10 mouse cellular contexts compared by ENCODE assay signal in the genomic region with DNA sequence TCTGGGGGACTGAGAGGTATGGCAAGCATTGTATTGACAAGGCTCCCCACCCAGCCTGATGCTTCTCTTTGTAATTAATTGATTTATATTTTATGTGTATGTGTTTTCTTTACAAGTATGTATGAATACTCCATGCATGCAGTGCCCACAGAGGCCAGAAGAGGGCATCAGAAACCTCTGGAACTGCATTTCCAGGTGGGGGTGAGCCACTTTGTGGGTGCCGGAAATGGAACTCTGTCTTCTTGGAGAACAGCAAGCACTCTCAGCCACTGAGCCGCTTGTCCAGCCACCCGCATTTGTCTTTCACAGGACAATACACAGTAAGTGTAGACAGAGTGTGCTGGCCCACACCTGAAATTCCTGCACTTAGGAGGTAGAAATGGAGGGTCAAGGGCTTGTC. TPM values are rescaled to one million over a fixed set of nuclear protein-coding genes. Genes with fewer than 3 reads are reported as not detected.
DNase-seq lines count a peak whose midpoint lies in the region; ATAC-seq and TF ChIP-seq lines count a peak whose summit lies in the region.
"Had no signal": no experiment of that assay in that cellular context is flagged by ENCODE, and none has a peak within 500 bp of the region (broad histone marks: within the 10 kb centered on the region; RNA-seq: fewer than 3 reads in every experiment).

No protein-coding gene starts in this region.

- peak; percentile 42 for DNase-seq in kidney, adult 9 months
- DNase-seq in G1E (ENCODE audit: low spot score) = no peak
- peak; percentile 37 for DNase-seq in brain, adult 2 months (ENCODE audit: low read depth, low spot score)
- DNase-seq in frontal cortex, postnatal 36 days (ENCODE audit: low spot score in 2 of 2) = peak; percentile 21 to 50
- peak; percentile 69 for DNase-seq in lung, embryonic 14.5 days
- DNase-seq in spleen, postnatal 36 days (ENCODE audit: low spot score in 2 of 2) = peak; percentile 19 to 55
- DNase-seq in ovary, postnatal 14 days (ENCODE audit: low spot score) = no peak

- H3K36me3 ChIP-seq in kidney, embryonic 14.5 days (ENCODE audit: control insufficient read depth, insufficient read depth, low read length) = peaks cover 42% of the 10 kb centered on the region
- peaks cover 83% of the 10 kb centered on the region for H3K36me3 ChIP-seq in G1E (replicated peaks)
- H3K36me3 ChIP-seq in lung, embryonic 14.5 days (ENCODE audit: insufficient read depth) = peaks cover 59% of the 10 kb centered on the region

- no peaks in the 10 kb centered on the region for H3K4me1 ChIP-seq in kidney, embryonic 14.5 days (ENCODE audit: control insufficient read depth, insufficient read depth, low read length)
- peaks cover 5% of the 10 kb centered on the region; the same call in 1 of the 2 replicates for H3K4me1 ChIP-seq in G1E (ENCODE audit: insufficient read depth, low read depth, low read length)
- H3K4me1 ChIP-seq in lung, embryonic 14.5 days (ENCODE audit: insufficient read depth) = no peaks in the 10 kb centered on the region

- TF ChIP-seq CTCF in G1E (IDR thresholded peaks at IDR 0.05; ENCODE audit: low read depth, low read length) = peak; percentile 48; the same call in 1 of the 2 replicates
- peak; percentile 64 for TF ChIP-seq CTCF in lung, embryonic 14.5 days (IDR thresholded peaks at IDR 0.05; ENCODE audit: low read depth)

- no peak for ATAC-seq in kidney, embryonic 14.5 days (ENCODE audit: low FRiP score, low TSS enrichment)
- ATAC-seq in G1E (ENCODE audit: extremely low read depth, insufficient number of reproducible peaks, low FRiP score, poor library complexity, severe bottlenecking) = no peak
- no peak for ATAC-seq in lung, embryonic 14.5 days (ENCODE audit: insufficient read depth)

- H3K27ac ChIP-seq in kidney, embryonic 14.5 days (ENCODE audit: low read depth, low read length) = no peak overlapping the region
- no peak overlapping the region for H3K27ac ChIP-seq in lung, embryonic 14.5 days (ENCODE audit: low read depth)
- H3K27ac ChIP-seq: macrophage had no signal

- no peak overlapping the region for H3K4me3 ChIP-seq in kidney, embryonic 14.5 days (ENCODE audit: low read length)
- H3K4me3 ChIP-seq in G1E (ENCODE audit: low read depth, low read length) = no peak overlapping the region
- H3K4me3 ChIP-seq in lung, embryonic 14.5 days (ENCODE audit: low read depth, low read length) = no peak overlapping the region

- H3K9me3 ChIP-seq in kidney, embryonic 14.5 days (ENCODE audit: control insufficient read depth, low read length) = no peaks in the 10 kb centered on the region
- H3K9me3 ChIP-seq in G1E (replicated peaks) = no peaks in the 10 kb centered on the region
- no peaks in the 10 kb centered on the region for H3K9me3 ChIP-seq in lung, embryonic 14.5 days (ENCODE audit: low read depth, low read length)

- no peaks in the 10 kb centered on the region for H3K27me3 ChIP-seq in kidney, embryonic 14.5 days (ENCODE audit: control insufficient read depth, insufficient read depth, low read length)
- no peaks in the 10 kb centered on the region for H3K27me3 ChIP-seq in G1E (ENCODE audit: insufficient read depth, low read length)
- no peaks in the 10 kb centered on the region for H3K27me3 ChIP-seq in lung, embryonic 14.5 days (ENCODE audit: insufficient read depth, low read length)

- H3K4me2 ChIP-seq in kidney, embryonic 14.5 days (replicated peaks; ENCODE audit: low read depth, low read length) = no peak overlapping the region
- H3K4me2 ChIP-seq in lung, embryonic 14.5 days = no peak overlapping the region

- 82% methylated on average over 3 of the region's 3 CpGs for WGBS in kidney, embryonic 14.5 days
- 75% methylated on average over 3 of the region's 3 CpGs for WGBS in lung, embryonic 14.5 days

- no peak overlapping the region for H3K9ac ChIP-seq in kidney, embryonic 14.5 days (ENCODE audit: low read depth, low read length)
- H3K9ac ChIP-seq in lung, embryonic 14.5 days = no peak overlapping the region

RNA-seq across cellular contexts. Expression of a gene that starts 24.9 kb away (rescaled TPM):
- 13.1 and 18.4 TPM in 2 replicates for polyA plus RNA-seq in kidney, embryonic 14.5 days (2014; fragmentation: Nextera tagmentation; extraction: Ambion mirVana)
- total RNA-seq in G1E (2014; fragmentation: Nextera tagmentation) (18.5 and 26.8 TPM in 2 replicates), G1E (2017) (7.4 TPM in 2 replicates)
- polyA plus RNA-seq in G1E (2012) = 1.4 and 1.6 TPM in 2 replicates
- 14.7 and 15.0 TPM in 2 replicates for polyA plus RNA-seq in lung, embryonic 14.5 days (2014; fragmentation: Nextera tagmentation; extraction: Ambion mirVana)

RNA-seq across cellular contexts. Expression of a gene that starts 28.5 kb away (rescaled TPM):
- polyA plus RNA-seq in kidney, embryonic 14.5 days (2014; fragmentation: Nextera tagmentation; extraction: Ambion mirVana) = 49.6 and 66.1 TPM in 2 replicates
- total RNA-seq in G1E (2014; fragmentation: Nextera tagmentation) (66.1 and 79.6 TPM in 2 replicates), G1E (2017) (62.5 and 63.9 TPM in 2 replicates)
- polyA plus RNA-seq in G1E (2012) = 56.6 and 58.0 TPM in 2 replicates
- polyA plus RNA-seq in lung, embryonic 14.5 days (2014; fragmentation: Nextera tagmentation; extraction: Ambion mirVana) = 56.8 and 60.6 TPM in 2 replicates

RNA-seq across cellular contexts. Expression of a gene that starts 28.5 kb away (rescaled TPM):
- polyA plus RNA-seq in kidney, embryonic 14.5 days (2014; fragmentation: Nextera tagmentation; extraction: Ambion mirVana) = 33.0 and 44.4 TPM in 2 replicates
- total RNA-seq in G1E (2014; fragmentation: Nextera tagmentation) = 38.5 and 42.3 TPM in 2 replicates
- total RNA-seq in G1E (2017) = 27.4 and 29.9 TPM in 2 replicates
- polyA plus RNA-seq in G1E (2012) = 12.2 and 15.6 TPM in 2 replicates
- 42.8 and 44.4 TPM in 2 replicates for polyA plus RNA-seq in lung, embryonic 14.5 days (2014; fragmentation: Nextera tagmentation; extraction: Ambion mirVana)

RNA-seq across cellular contexts. Expression of a gene that starts 50.4 kb away (rescaled TPM):
- not detected in 2 replicates for polyA plus RNA-seq in kidney, embryonic 14.5 days (2014; fragmentation: Nextera tagmentation; extraction: Ambion mirVana)
- total RNA-seq in G1E (2014; fragmentation: Nextera tagmentation) = not detected in 2 replicates
- 0.12 and 0.16 TPM in 2 replicates for total RNA-seq in G1E (2017)
- not detected in 2 replicates for polyA plus RNA-seq in G1E (2012)
- polyA plus RNA-seq in lung, embryonic 14.5 days (2014; fragmentation: Nextera tagmentation; extraction: Ambion mirVana) = 2.6 and 3.0 TPM in 2 replicates
- polyA plus RNA-seq: frontal cortex, adult 2 months; macrophage had no signal

Comparison
In these comparisons a context has a peak if more than half of its experiments do, and no peak if none do; other contexts are left out.
1. DNase-seq: peak in kidney, adult 9 months (single experiment), brain, adult 2 months (single experiment), frontal cortex, postnatal 36 days (2 of 2), lung, embryonic 14.5 days (single experiment) and spleen, postnatal 36 days (2 of 2); none in G1E (single experiment) and ovary, postnatal 14 days (single experiment).